Mouse (Mus musculus) midbrain, postnatal 0 days (tissue): ENCODE measurements around the gene Zfand5. TPM values are rescaled to one million over a fixed set of nuclear protein-coding genes. Genes with fewer than 3 reads are reported as not detected.
A peak's percentile ranks its signal among the peaks of the same experiment; 100 is the strongest.

Experiments
- ATAC-seq: fragments of 200-750 bp; cut with Nextera tagmentation; 2 replicates; pipeline ENCODE4 v1.8.0; 2017; ENCODE audit warnings: moderate number of reproducible peaks, mild to moderate bottlenecking, moderate TSS enrichment, moderate library complexity; ENCODE audit not compliant: low FRiP score
- DNase-seq: peaks from one replicate; pipeline ENCODE4 v3.0.0-alpha.2; 2015; ENCODE audit warnings: low spot score
- H3K27ac ChIP-seq: fragments of 300-500 bp; sonication (generic); 2 replicates; pipeline ENCODE4 v1.5.1; 2014; ENCODE audit warnings: low read depth, mild to moderate bottlenecking, low read length, mixed read lengths
- H3K27me3 ChIP-seq: fragments of 300-500 bp; sonication (generic); 2 replicates; pipeline ENCODE4 v1.6.1; 2014; ENCODE audit warnings: low read length, control low read depth, mixed read lengths; ENCODE audit not compliant: insufficient read depth
- H3K36me3 ChIP-seq: fragments of 300-500 bp; sonication (generic); 2 replicates; pipeline ENCODE4 v1.6.1; 2014; ENCODE audit warnings: low read length, control low read depth, mixed read lengths; ENCODE audit not compliant: insufficient read depth
- H3K4me1 ChIP-seq: fragments of 300-500 bp; sonication (generic); 2 replicates; pipeline ENCODE4 v1.6.1; 2014; ENCODE audit warnings: mild to moderate bottlenecking, control low read depth, antibody characterized with exemption, low read length, mixed read lengths; ENCODE audit not compliant: insufficient read depth
- H3K4me2 ChIP-seq: fragments of 300-500 bp; sonication (generic); 2 replicates; pipeline ENCODE4 v1.6.1; 2014; ENCODE audit warnings: low read depth, mild to moderate bottlenecking, low read length, mixed read lengths; ENCODE audit not compliant: poor library complexity, severe bottlenecking
- H3K4me3 ChIP-seq: fragments of 300-500 bp; sonication (generic); 2 replicates; pipeline ENCODE4 v1.5.1; 2014; ENCODE audit warnings: low read depth, mild to moderate bottlenecking, low read length, moderate library complexity
- H3K9ac ChIP-seq: fragments of 300-500 bp; sonication (generic); replicated peaks from 2 replicates; pipeline ENCODE4 v1.6.1; 2014; ENCODE audit warnings: mild to moderate bottlenecking, low read length, moderate library complexity, mixed read lengths; ENCODE audit not compliant: poor library complexity, severe bottlenecking
- H3K9me3 ChIP-seq: fragments of 300-500 bp; sonication (generic); 2 replicates; pipeline ENCODE4 v1.6.1; 2016; ENCODE audit warnings: low read length, control low read depth
- CTCF ChIP-seq: IDR thresholded peaks from 2 replicates; pipeline ENCODE4 v1.5.1; 2016; ENCODE audit warnings: antibody characterized with exemption, mild to moderate bottlenecking
- WGBS: fragments of 180-500 bp; shearing (Covaris S2); extraction: QIAGEN DNeasy Blood & Tissue Kit; methylation state at CpG from one replicate; pipeline ENCODE4 v1.1.7; 2014; 5-methylcytosine and 5-hydroxymethylcytosine counted together
- polyA plus RNA-seq: library from polyadenylated mRNA; unstranded; fragments of >200 nt; fragmentation: Nextera tagmentation; extraction: Ambion mirVana; gene quantifications from 2 replicates; pipeline ENCODE4 v1.2.1, GENCODE M21; 2015
- total RNA-seq: library from RNA; depleted of rRNA; stranded (reverse); fragments of >200 nt; gene quantifications from 2 replicates; pipeline ENCODE4 v1.2.3, GENCODE M21; 2014

Gene Zfand5
- total and polyA plus RNA-seq, 2 experiments from 2014 or later = 99.1 to 120 TPM

DNA sequence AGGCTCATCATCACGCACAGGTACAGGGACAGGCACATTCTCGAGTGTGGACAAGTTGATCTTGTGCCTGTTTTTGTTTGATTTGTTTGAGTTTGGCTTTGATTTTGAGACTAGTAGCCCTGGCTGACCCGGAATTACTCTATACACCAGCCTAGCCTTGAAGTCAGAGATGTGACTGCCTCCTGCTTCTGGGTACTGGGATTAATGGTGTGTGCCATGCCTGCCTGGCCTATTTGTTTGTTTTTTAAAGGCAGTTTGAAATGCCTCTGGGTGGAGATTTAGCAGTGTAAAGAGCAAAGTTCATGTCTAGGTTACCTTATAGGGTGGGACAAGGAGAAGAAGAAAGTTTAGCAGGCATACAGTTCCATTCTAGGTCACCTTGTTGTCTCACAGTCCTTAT lies 43.6 kb downstream of the Zfand5 start:
- DNase-seq = no peak
- no peaks in the 10 kb centered on the region for H3K9me3 ChIP-seq
- H3K9ac ChIP-seq = no peak overlapping the region
- H3K36me3 ChIP-seq = no peaks in the 10 kb centered on the region
- H3K4me3 ChIP-seq = no peak overlapping the region
- no peak for ATAC-seq
- H3K4me2 ChIP-seq = no peak overlapping the region
- WGBS = 83% methylated on average over 3 of the region's 3 CpGs
- H3K4me1 ChIP-seq = no peaks in the 10 kb centered on the region
- no peak overlapping the region for H3K27ac ChIP-seq
- H3K27me3 ChIP-seq = no peaks in the 10 kb centered on the region
- no peak for TF ChIP-seq CTCF

DNA sequence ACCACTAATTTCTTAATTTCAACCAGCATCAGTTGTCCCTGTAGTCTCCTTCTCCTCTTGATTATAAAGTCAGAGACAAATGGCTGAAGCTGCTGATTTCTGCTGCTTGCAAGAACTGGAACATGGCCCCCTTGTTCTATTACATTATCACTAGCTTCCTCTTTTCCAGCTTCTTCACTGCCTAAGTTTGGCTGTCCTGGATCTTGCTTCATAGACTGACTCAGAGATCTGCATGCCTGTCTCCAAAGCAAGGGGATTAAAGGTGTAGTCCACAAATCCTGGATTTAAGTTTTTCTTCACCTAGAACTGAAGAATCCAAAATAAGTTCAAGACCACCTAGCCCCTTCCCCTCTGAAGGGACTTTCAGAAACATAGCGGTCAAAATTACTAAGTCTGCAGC lies 47.5 kb downstream of the Zfand5 start:
- ATAC-seq (no peak), DNase-seq (no peak)
- H3K9me3 ChIP-seq = no peaks in the 10 kb centered on the region
- H3K27me3 ChIP-seq = no peaks in the 10 kb centered on the region
- no peaks in the 10 kb centered on the region for H3K4me1 ChIP-seq
- 80% methylated on average over 1 of the region's 1 CpGs for WGBS
- H3K27ac ChIP-seq = no peak overlapping the region
- no peak overlapping the region for H3K4me2 ChIP-seq
- no peak overlapping the region for H3K4me3 ChIP-seq
- TF ChIP-seq CTCF = no peak
- no peak overlapping the region for H3K9ac ChIP-seq
- H3K36me3 ChIP-seq = no peaks in the 10 kb centered on the region

- Histone ChIP-seq H3K4me3 (no peak overlapping the region), H3K27me3 (no peaks in the 10 kb centered on the region), H3K27ac (no peak overlapping the region), H3K4me2 (no peak overlapping the region), H3K9ac (no peak overlapping the region), H3K36me3 (no peaks in the 10 kb centered on the region), H3K4me1 (no peaks in the 10 kb centered on the region), H3K9me3 (0 out of 2 replicates have a peak, but pooled peaks cover 2% of the 10 kb centered on the region)
- 88% methylated on average over 3 of the region's 3 CpGs for WGBS
- DNase-seq (no peak), ATAC-seq (no peak)
- no peak for TF ChIP-seq CTCF
Measured at GRCm38 (mm10) chr19:21325333-21325732, 53.3 kb downstream of the Zfand5 start.

GRCm38 (mm10) chr19:21328951-21329350 lies 56.9 kb downstream of the Zfand5 start:
- WGBS = 67% methylated on average over 9 of the region's 9 CpGs
- H3K4me3 ChIP-seq = no peak overlapping the region
- H3K36me3 ChIP-seq = no peaks in the 10 kb centered on the region
- H3K27ac ChIP-seq = no peak overlapping the region
- no peak overlapping the region for H3K4me2 ChIP-seq
- DNase-seq (peak; percentile 44), ATAC-seq (no peak)
- no peak overlapping the region for H3K9ac ChIP-seq
- no peaks in the 10 kb centered on the region for H3K27me3 ChIP-seq
- H3K9me3 ChIP-seq = 0 out of 2 replicates have a peak, but pooled peaks cover 2% of the 10 kb centered on the region
- no peak for TF ChIP-seq CTCF
- no peaks in the 10 kb centered on the region for H3K4me1 ChIP-seq

DNA sequence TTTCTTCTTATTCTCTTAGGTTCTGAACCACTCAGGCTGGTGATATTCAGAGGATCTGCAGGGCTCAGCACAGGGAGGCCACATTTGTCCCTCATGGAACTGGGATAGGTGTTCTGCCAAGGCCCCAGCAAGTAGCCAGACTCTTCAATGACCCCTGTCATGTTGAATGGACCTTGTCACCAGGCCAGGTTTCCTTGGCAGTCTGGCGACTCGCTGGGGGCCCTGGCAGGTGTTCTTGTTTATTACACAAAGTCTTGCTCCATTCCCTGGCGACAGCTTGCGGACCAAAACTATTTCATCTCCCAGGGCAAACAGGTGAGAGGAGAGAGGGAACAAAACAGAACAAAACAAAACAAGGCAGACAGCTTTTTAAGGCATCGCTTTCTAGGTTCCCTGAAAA lies 57.7 kb downstream of the Zfand5 start:
- H3K9ac ChIP-seq = no peak overlapping the region
- no peaks in the 10 kb centered on the region for H3K36me3 ChIP-seq
- no peak overlapping the region for H3K27ac ChIP-seq
- no peaks in the 10 kb centered on the region for H3K27me3 ChIP-seq
- 59% methylated on average over 5 of the region's 5 CpGs for WGBS
- H3K9me3 ChIP-seq = 0 out of 2 replicates have a peak, but pooled peaks cover 2% of the 10 kb centered on the region
- H3K4me2 ChIP-seq = no peak overlapping the region
- no peak overlapping the region for H3K4me3 ChIP-seq
- TF ChIP-seq CTCF = no peak
- ATAC-seq (peak; percentile 71), DNase-seq (peak; percentile 70)
- no peaks in the 10 kb centered on the region for H3K4me1 ChIP-seq

DNA sequence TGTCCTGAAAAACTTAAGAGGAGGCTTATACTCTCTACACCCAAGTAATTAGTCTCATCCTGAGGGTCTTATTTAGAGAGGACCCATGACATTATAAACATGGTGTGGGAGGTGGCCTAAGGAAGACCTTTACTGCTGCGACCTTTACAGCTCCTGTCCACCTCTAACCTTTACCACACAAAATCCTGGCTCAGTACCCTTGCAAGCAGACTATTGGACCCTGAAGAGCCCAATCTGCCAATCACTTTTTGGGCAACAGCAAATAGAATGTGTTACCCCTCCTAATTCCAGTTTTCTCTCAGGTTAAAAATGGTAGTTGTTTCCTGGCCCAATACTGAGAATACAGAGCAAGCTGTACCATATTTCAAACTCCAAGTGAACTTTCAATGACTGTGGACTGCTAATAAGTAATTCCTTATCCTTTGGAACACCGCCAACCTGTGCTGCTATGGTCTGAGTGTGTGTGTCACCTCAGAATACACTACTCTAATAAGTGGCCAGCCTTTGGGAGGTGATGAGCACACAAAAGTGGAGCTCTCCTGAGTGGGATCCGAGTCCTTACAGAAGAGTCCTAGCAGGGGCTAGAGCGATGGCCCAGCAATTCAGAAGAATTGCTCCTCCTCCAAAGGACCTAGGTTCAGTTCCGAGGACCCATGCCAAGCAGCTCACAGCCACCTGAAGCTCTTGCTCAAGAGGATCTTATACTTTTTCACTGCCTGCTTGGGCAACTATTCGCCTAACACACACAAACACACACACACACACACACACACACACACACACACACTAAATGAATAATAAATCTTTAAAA lies 58.4 kb downstream of the Zfand5 start:
- Histone ChIP-seq H3K9me3 (0 out of 2 replicates have a peak, but pooled peaks cover 2% of the 10 kb centered on the region), H3K9ac (no peak overlapping the region), H3K36me3 (no peaks in the 10 kb centered on the region), H3K4me2 (no peak overlapping the region), H3K4me3 (no peak overlapping the region), H3K4me1 (no peaks in the 10 kb centered on the region), H3K27me3 (no peaks in the 10 kb centered on the region), H3K27ac (no peak overlapping the region)
- DNase-seq (no peak), ATAC-seq (no peak)
- WGBS = 88% methylated on average over 6 of the region's 6 CpGs
- TF ChIP-seq CTCF = no peak
